Mouse (Mus musculus): ENCODE results near the gene Slc16a11.

Gene Slc16a11

DNA sequence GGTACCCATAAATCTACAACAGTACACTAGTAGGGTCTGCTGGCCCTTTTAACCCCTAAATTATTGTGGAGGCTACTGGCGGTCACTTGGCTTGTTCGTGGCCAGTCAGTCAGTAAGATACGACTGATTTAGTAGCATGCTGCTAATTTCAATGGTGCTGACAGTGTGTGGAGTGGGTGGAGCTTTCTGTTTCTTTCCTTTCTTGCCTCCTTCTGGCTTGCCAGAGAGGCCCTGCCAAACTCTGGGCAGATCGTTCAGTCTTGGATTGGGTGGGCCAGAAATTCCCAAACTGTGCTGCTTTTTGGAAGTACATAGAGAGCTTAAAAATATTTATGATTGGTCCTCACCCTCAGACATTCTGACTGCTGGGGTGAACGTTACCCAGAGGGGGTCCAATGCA is 14.6 kb downstream of the Slc16a11 start:
- DNase-seq (ENCODE audit: low spot score): no peak

DNA sequence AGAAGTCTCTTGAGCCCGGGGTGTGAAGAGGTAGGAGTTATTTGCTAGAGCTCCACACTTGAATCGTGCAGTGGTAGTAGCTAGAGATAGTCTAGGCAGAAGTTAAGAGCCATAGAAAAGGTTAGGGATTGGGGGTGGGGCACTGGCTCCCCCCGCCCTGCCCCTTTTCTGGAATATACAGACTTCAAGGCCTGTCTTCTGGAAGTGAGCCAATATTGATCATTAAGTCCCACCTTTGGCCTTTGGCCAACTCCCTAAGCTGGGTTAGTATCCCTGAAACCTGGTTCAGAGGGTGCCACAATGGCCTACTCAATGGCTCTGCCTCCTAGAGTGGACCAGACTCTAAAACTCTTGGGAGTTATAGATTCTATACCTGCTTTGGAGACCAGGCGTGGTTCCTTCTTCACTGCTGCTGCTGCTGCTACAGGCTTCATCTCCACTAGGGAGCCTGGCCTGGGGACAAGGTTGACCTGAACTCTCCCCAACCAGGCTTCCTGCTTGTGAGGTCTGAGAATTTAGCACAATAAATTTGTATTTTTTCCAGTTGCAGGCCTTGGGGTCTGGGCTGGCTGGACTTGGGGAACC is 15.2 kb downstream of the Slc16a11 start:
- no peak for DNase-seq (ENCODE audit: low spot score)

DNA sequence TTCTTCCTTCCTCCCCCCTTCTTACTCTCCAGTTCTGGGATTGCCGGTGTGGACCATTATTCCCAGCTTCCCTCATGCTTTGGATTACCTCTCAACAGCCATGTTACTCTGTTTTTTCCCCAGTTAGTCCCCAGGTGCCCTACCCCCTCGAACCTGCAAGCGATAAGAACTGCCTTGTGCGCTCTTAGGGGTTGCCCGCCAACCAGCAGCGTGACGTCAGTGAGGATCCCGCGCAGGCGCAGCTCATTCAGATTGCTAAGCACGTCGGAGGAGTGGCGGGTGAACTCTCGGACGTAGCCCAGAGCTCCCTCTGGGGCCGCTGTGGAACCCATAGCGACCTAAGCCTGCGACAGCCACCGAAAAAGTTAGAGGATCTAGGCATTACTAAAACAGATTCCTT is 16.3 kb downstream of the Slc16a11 start:
- DNase-seq (ENCODE audit: low spot score): no peak

DNA sequence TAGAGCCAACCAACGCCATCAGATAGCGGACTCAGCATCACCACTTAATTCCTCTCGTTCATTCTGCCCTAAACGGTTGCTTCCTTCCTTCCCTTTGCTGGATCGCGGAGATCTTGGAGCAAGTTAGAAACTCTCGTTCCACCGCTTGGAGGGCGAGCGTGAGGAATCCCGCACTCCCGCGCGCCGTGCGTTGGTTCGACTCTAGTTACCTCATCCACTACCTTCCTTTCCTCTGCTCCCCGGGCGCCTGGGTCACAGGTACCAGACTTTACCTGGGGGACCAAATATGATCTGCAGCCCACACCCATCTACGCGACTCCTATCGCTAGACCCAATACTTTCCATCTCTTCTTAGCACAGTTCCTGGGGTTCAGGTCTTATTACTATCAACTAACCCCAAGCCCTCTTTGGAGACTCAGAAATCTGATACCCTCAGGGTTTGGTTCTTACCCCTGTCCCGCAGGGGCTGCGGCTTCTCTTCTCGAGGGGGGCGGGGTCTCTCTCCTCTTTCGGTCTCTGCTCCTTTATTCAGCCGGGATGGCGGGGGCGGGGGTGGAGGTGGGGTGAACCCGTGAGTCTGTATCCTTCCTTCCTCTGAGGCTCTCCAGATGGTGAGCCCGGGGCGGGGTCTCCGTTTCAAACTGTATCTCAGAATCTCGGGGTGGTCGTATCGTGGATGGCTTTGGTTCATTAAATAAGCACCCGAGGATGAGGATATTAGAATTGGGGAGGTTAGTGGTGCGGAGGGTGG is 16.9 kb downstream of the Slc16a11 start, which contains the start of gene Bcl6b:
Gene Bcl6b, minus strand, starts transcription at position 539 of the 751 bp plus-strand sequence.
- no peak for DNase-seq (ENCODE audit: low spot score)

DNA sequence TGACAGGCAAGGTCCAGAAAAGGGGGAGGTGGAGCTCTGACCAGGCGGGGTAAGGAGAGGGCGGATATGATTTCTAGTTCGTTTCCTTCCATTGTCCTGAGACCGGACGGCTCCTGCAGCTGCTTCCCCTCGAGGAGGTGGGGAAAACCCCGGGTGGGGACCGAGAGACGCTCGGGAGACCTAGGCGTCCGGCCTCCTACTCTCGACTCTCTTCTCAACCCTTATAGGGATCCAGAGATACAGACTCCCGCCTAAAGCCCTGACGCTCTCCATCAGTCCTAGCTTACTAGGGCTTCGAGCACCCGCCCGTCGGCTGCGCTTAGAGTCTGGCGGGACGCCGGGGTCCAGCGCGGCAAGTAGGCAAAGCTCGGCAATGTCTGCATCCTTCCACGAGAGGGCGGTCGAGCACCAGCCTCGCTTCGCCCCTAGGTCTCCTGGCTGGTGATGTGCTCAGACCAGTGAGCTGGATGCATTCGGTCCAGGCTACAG is 17.7 kb downstream of the Slc16a11 start:
- DNase-seq (ENCODE audit: low spot score): no peak

DNA sequence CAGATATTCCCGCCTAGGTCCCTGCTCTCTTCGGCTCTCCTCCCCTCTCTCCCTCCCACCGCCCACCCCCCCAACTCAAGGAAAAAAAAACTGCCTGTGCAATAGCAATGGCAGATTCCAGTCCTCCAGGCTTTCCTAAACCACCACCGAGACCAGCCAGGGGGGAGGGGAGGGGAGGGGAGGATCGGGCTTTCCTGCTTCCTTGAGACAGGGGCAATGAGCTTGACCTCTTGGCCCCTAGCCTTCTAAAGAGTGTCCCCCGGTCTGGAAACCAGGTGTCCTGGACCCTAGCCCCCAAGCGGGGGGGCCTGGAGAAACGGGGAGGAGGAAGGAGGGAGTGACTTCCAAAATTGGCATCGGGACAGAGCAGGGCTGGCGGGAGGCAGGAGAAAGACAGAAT is 20.0 kb downstream of the Slc16a11 start:
- no peak for DNase-seq (ENCODE audit: low spot score)

DNA sequence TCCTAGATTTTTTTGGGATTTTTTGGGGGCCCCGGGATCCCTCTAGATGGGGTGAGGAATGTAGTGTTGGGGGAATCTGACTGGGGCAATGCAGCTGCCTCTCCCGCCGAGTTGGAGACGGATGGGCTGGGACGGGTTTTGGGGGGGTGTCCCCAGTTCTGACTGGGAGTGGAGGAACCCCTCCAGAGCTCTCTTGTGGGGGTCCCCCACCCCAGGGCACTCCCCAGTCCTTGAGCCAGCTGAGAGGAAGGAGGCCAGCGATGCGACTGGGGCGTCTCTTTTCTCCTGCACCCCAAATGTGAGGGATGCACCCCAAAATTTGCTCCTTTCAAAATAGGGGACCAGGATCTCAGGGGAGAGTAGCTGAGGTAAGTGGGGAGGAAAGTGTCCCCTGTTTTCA is 20.5 kb downstream of the Slc16a11 start:
- no peak for DNase-seq (ENCODE audit: low spot score)

DNA sequence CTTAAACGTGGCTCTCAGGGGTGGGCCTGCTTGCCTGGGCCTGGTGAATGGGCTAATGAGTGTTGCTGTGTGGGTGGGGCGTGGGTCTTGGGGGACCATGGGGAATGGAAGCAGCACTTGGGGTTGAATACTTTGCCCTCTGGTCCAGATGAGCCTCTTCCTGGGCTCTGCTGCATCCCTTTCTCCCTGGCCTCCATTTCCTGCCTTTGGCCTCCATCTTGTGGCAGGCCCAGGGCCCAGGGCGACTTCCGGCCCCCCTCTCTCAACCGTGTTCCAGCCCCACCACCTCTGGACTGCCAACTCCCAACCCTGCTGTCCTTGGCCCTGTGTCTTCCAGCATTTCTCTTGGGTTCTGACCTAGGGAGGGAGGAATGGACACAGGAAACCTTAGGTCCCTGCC is 21.5 kb downstream of the Slc16a11 start:
- no peak for DNase-seq (ENCODE audit: low spot score)

DNA sequence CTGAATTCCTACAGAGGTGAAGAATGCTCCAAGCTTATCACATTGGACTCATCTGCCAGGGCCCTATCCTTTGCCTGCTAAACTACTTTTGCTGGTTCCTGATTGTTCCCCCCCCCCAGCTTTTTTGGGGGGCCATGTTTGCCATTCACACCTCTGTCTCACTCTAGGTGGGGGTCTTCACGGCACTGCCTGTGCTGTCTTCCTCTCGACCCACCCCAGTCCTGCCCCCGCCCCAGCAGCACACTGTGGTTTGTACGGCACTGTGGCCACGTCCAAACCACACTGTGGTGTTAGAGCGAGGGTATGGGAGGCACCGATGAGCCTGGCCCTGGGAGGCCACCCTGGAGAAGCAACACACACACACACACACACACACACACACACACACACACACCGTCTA is 21.9 kb downstream of the Slc16a11 start:
- no peak for DNase-seq (ENCODE audit: low spot score)

DNA sequence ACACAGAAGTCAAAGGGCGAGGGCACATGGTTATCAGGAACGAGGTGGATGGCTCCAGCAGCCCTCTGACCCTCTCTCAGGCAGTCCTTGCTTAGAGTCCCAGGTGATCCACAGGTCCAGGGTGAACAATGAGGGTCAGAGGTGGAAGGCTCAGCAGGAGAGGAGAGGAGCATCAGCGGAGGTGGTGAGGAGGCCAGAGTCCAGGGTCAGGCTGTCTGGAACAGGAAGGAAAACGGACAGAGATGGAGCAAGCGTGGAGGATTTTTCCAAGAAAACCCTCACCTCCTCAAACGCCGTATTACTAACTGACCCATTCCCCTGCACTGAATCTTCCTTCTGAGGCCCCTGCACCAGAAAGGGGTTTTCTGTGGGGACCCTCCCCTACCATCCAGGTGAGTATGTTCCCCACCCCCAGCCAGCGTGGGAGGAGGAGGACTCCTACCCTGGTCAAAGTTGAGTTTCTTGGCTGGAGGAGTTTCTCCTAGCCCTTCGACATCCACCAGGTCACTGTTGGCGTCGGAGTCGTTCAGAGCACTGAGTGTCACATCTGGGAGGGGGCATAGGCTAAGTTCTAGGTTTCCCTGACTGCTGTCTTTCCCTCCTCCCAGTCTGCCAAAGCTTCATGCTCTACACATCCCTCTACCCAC is 22.8 kb downstream of the Slc16a11 start:
- DNase-seq (ENCODE audit: low spot score): no peak

DNA sequence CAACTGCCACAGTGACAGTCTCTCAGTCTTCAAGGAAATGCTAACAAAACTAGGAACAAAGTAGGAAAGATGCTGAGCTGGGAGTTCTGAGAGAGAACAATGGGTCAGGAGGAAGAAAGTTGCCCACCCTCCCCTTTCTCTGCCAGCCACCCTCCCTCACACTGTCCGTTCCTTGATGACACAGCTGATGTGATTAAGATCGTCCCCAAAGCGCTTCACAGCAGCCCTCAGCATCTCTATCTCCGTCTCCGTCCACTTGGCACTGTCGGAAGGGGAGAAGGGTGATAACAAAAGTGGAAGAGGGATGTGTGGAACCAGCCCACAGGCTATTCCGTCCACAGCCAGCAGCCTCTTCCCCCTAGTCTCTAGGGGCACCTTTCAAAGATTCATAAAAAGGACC is 24.2 kb downstream of the Slc16a11 start:
- DNase-seq (ENCODE audit: low spot score): no peak

DNA sequence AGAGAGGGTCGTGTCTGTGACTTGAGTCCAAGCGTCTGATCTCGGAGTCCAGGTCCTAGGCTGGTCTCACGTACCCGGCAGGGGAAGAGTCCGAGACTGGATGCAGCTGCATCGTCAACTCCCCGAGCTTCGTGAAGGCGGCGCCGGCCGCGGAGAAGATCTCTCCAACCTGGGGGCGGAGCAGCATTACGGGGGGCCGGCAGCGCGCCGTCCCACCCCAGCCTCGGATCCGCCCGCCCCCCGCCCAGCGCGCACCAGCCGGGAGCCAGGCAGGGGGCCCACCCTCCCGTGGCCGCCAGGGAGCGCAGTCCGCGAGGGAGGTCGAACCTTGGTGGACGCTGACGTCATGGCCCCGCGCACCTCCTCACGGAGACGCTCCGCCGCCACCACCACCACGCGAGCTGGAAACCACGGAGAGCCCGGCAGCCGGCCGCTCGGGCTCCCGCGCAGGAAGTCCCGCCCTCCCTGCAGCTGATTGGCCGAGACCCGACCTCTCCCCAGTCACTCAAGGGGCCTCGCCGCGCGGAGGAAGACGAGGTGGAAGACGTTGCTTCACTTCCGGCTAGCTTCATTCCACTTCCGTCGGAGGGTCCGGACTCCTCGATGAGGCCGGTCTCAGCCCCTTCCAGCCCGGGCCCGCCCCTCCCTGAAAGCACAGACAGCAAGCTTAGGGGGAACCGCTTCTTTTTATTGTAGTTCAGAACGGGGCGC is 25.1 kb downstream of the Slc16a11 start, which contains the start of gene 0610010K14Rik:
Gene 0610010K14Rik, minus strand, starts transcription at position 458 of the 711 bp plus-strand sequence.
- DNase-seq (ENCODE audit: low spot score): peak; percentile 80

DNA sequence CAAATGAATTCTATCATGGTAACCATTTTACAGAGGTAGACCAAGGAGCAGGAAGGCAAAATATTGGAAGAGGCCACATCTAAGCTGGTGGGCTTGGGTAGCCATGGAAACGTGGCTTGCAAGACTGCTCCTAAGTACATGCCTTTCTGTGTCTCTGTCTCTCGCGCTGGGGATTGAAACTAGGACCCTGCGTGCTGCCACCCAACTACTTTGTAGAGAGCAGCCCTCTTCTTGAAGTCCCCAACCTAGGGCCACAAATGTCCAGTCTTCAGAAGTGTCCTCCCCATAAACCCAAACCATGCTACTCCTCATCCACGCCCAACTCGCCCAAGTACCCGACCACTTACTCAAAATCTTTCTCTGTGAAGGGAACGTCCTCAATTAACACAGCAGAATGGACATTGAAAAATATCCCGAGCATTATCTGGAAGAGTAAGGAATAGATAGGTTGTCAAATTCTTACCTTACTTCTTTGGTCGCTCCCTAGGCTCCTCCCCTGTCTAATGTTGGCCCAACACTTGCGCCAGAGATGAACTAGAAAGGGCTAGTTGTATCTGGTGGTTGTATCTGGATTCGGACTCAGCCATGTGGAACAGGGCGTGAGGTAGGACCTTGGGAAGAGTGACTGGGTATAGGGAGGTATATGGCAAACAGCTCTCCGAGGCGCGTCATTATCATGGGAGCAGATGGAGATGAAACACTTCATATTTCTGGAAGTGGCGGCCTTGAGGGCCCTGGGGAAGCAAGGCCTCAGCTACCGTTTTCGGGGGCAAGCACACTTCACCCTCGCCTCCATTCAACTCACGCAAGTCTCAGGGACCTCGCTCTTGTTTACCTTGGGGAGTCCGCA is 26.3 kb downstream of the Slc16a11 start:
- DNase-seq (ENCODE audit: low spot score): no peak

DNA sequence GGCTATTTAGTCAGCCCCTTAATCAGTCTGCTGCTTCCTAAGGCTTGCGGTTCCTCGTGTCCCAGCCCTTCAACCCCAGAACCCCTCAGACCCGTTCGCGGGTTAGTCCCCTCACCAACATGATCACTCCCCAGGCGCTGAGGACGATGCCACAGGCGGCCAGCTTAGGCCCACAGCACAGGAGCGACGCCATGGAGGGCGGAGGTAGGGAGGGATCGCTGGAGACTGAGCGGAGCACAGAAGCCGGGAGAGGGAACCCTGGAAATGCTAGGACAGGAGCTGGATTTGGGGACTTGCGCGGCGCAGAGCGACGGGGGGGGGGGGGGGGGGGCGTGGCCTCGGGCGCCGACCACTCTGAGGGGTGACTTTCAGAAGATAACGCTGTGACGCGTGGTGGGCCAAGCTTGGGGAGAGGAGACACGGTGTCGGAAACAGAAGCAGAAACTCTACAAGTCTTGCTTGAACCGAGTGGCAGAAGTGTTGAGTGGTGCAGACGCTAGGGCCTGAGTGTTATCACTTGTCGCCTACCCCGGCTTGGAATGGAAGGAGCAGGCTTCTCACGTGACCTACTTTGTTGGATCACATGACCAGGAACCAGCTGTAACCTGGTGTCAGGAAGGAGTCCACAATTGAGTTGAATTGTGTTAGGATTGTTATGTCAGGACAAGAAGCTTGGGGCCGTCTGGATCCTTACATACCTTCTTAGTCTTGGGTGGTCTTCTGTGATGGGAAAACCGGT is 27.2 kb downstream of the Slc16a11 start, which contains the start of the genes Gm21988 and Rnasek:
Gene Gm21988, minus strand, starts transcription at position 290 of the 739 bp plus-strand sequence.
Gene Rnasek, minus strand, starts transcription at position 302 of the 739 bp plus-strand sequence.
- peak; percentile 93 for DNase-seq (ENCODE audit: low spot score)

DNA sequence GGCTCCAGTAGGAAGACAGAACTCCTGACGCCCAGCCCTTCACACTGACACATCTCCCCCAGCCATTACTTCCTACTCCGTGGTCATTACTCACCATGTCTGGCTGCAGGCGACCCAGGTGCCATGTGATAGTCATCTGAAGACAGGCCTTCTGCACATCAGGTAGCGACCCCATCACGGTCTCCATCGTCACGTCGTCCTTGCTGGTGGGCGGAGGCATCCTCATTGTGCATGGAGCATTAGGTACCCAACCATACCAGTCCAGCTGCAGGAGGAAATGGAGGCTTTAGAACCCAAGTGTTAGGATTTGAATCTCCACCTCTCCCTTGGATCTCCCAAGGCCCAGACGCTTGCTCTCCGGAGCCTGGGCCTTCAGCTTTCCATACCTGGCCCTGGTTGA is 30.0 kb downstream of the Slc16a11 start:
- no peak for DNase-seq (ENCODE audit: low spot score)

DNA sequence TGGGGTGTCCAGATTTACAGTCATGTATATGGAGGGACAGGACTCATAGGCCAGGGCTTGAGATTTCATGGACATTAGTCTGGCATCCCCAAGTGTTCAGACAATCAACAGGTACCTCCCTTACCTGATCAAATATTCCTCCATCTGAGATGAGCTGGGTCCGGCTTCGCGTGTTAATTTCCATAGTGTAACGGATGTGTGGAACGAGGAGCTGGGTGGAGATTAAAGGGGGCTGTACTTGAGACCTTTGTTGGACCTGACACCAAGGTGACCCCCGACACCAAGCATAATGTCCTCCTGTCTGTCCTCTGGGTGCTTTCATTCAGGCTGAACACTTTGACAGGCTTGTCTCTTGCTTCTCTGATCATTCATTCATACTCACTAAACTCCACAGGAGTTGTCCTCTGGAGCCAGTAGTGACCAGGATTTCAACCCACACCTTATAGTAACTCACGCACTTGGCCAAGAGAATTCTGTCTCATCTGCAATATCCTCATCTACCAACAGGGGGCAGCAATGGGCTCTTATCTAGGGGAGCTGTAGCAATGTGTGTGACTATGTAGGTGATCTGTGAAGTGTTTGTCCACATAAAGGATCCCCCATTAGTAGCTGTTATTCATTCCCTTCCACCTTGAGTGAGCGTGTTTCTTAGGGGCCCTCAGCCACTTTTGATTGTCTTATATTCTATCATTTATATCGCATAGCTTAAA is 34.7 kb downstream of the Slc16a11 start:
- no peak for DNase-seq (ENCODE audit: low spot score)

DNA sequence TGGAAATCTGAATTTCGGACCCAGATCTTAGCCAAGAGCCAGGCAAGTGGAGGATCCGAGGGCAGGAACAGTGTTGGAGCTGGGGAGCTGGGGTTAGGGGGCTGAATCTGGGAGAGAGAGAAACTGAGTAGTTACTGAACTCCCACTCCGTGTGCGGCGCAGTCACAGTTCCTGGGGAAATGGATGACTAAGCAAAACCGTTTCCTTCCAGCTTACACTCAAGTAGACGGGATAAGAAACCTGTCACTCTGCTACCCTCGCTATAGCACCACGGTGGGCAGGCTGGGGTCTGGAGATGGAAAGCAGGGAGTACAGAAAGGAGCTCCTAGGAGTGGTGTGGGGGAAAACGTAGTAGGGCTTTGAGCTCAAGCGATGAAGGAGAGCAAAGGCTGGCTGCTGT is 37.6 kb downstream of the Slc16a11 start:
- DNase-seq (ENCODE audit: low spot score): no peak

DNA sequence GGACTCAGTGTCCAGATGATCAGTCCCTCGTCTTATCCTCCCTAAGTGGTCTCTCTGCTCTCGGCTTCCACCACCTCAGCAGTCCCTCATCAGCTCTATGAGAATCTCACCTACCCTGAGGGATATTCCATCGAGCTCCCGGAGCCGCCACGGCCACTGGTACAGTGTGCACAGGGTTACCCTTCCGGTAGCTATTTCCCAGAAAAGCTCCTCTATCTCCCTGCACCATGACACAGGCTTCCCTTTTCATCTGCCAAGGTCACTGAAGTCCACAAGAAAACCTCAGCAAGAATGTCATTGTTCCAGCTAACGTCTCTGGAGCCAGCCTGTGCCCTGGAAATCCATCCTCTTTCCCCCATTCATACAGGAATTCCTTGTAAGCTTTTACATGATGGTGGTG is 39.3 kb downstream of the Slc16a11 start:
- DNase-seq (ENCODE audit: low spot score): no peak

DNA sequence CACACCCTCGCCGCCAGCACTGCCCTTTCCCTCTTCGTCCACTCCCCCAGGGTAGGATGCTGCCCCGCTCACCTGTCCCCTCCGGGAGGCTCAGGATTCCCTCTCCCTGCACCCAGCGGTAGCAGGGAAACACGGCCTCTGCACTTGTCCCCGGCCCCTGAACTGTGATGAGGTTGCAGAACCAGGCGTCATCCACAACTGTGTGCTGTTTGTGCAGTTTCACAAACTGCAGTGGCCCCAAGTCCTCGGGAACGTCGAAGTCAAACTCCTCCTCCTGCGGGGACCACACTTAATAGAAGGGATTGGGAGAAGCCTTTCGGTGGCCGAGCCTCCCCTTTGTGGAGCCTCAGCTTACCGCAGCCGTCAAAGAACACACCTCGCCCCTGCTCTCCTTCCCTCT is 41.8 kb downstream of the Slc16a11 start:
- no peak for DNase-seq (ENCODE audit: low spot score)
